Mouse (Mus musculus): Measurements from ENCODE around the gene Wnt10b.

DNA sequence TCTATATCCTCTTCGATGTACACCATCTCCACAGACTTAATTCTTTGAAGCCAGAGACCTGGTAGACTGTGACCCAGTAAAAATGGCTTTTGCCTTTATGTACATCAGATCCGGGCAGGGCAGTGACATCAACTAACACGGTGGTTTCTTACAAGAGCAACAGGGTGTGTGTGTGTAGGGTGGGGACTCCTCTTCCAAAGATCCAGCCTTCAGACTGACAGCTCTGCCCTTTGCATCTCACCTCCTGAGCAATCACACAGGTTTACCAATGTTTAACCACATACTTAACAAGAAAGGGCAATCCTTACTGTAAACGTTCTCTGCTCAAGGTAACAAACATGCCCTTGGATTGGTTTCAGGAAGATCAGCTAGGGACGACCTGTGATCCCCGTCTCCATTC lies 30.7 kb downstream of the Wnt10b start:
- TF ChIP-seq CTCF (IDR thresholded peaks at IDR 0.05; ENCODE audit: low read depth) (no peak), EP300 (optimal IDR thresholded peaks at IDR 0.05) (no peak)
